Mouse (Mus musculus) limb, embryonic 11.5 days (tissue): ENCODE data around the gene Sgms1. TPM values are rescaled to one million over a fixed set of nuclear protein-coding genes. Genes with fewer than 3 reads are reported as not detected.

ENCODE experiments used
- ATAC-seq: fragments of 200-750 bp; cut with Nextera tagmentation; 2 replicates; pipeline ENCODE4 v1.8.0; 2017; ENCODE audit warnings: low read depth; ENCODE audit not compliant: insufficient number of reproducible peaks, low FRiP score, low TSS enrichment
- DNase-seq: peaks from one replicate; pipeline ENCODE4 v3.0.0-alpha.2; 2015; ENCODE audit warnings: low spot score
- H3K27ac ChIP-seq: fragments of 300-500 bp; sonication (generic); replicated peaks from 2 replicates; pipeline ENCODE4 v1.5.1; 2014; ENCODE audit warnings: low read depth, mild to moderate bottlenecking, low read length
- H3K27me3 ChIP-seq: fragments of 300-500 bp; sonication (generic); 2 replicates; pipeline ENCODE4 v1.6.1; 2014; ENCODE audit warnings: mild to moderate bottlenecking, low read length, mixed read lengths; ENCODE audit not compliant: control insufficient read depth, insufficient read depth
- H3K36me3 ChIP-seq: fragments of 300-500 bp; sonication (generic); 2 replicates; pipeline ENCODE4 v1.6.1; 2014; ENCODE audit warnings: mild to moderate bottlenecking, low read length, moderate library complexity, mixed read lengths; ENCODE audit not compliant: control insufficient read depth, insufficient read depth
- H3K4me1 ChIP-seq: fragments of 300-500 bp; sonication (generic); 2 replicates; pipeline ENCODE4 v1.6.1; 2014; ENCODE audit warnings: low read length, mixed read lengths; ENCODE audit not compliant: control insufficient read depth, insufficient read depth
- H3K4me2 ChIP-seq: fragments of 300-500 bp; sonication (generic); 2 replicates; pipeline ENCODE4 v1.6.1; 2014; ENCODE audit warnings: low read depth, mild to moderate bottlenecking, moderate library complexity; ENCODE audit not compliant: severe bottlenecking
- H3K4me3 ChIP-seq: fragments of 300-500 bp; sonication (generic); 2 replicates; pipeline ENCODE4 v1.5.1; 2014; ENCODE audit warnings: low read depth, low read length
- H3K9ac ChIP-seq: fragments of 300-500 bp; sonication (generic); 2 replicates; pipeline ENCODE4 v1.6.1; 2014; ENCODE audit warnings: mild to moderate bottlenecking, low read length
- H3K9me3 ChIP-seq: fragments of 300-500 bp; sonication (generic); 2 replicates; pipeline ENCODE4 v1.6.1; 2016; ENCODE audit warnings: low read length; ENCODE audit not compliant: control insufficient read depth
- WGBS: fragments of 180-500 bp; shearing (Covaris S2); extraction: QIAGEN DNeasy Blood & Tissue Kit; methylation state at CpG from one replicate; pipeline ENCODE4 v1.1.7; 2014; 5-methylcytosine and 5-hydroxymethylcytosine counted together
- polyA plus RNA-seq: library from polyadenylated mRNA; unstranded; fragments of >200 nt; fragmentation: Nextera tagmentation; extraction: Ambion mirVana; gene quantifications from 2 replicates; pipeline ENCODE4 v1.2.1, GENCODE M21; 2014

Gene Sgms1
- polyA plus RNA-seq, 1 experiment from 2014 or later: 13.5 TPM

GRCm38 (mm10) chr19:32378581-32378980 lies 10.9 kb downstream of the Sgms1 start:
- WGBS: 71% methylated on average over 3 of the region's 3 CpGs
- H3K36me3 ChIP-seq: no peaks in the 10 kb centered on the region
- H3K9ac ChIP-seq: no peak overlapping the region
- H3K27me3 ChIP-seq: no peaks in the 10 kb centered on the region
- H3K27ac ChIP-seq: no peak overlapping the region
- H3K4me1 ChIP-seq: 0 out of 2 replicates have a peak, but pooled peaks cover 2% of the 10 kb centered on the region
- no peak overlapping the region for H3K4me3 ChIP-seq
- no peak overlapping the region for H3K4me2 ChIP-seq
- no peaks in the 10 kb centered on the region for H3K9me3 ChIP-seq
- ATAC-seq (no peak), DNase-seq (no peak)

- Histone ChIP-seq H3K9ac (no peak overlapping the region), H3K4me1 (0 out of 2 replicates have a peak, but pooled peaks cover 2% of the 10 kb centered on the region), H3K27me3 (no peaks in the 10 kb centered on the region), H3K9me3 (no peaks in the 10 kb centered on the region), H3K36me3 (no peaks in the 10 kb centered on the region), H3K4me3 (no peak overlapping the region), H3K27ac (no peak overlapping the region), H3K4me2 (no peak overlapping the region)
- whole genome bisulfite sequencing: 72% methylated on average over 7 of the region's 7 CpGs
- ATAC-seq (no peak), DNase-seq (no peak)
These were observed 11.7 kb downstream of the Sgms1 start for GRCm38 (mm10) chr19:32377701-32378325.

- Histone ChIP-seq H3K9ac (no peak overlapping the region), H3K27ac (no peak overlapping the region), H3K9me3 (no peaks in the 10 kb centered on the region), H3K4me2 (no peak overlapping the region), H3K27me3 (no peaks in the 10 kb centered on the region), H3K4me3 (no peak overlapping the region), H3K4me1 (0 out of 2 replicates have a peak, but pooled peaks cover 2% of the 10 kb centered on the region), H3K36me3 (no peaks in the 10 kb centered on the region)
- 67% methylated on average over 7 of the region's 7 CpGs for WGBS
- no peak for DNase-seq
- no peak for ATAC-seq
These were observed 12.5 kb downstream of the Sgms1 start for GRCm38 (mm10) chr19:32376886-32377535.

- no peak overlapping the region for H3K4me3 ChIP-seq
- H3K27me3 ChIP-seq: no peaks in the 10 kb centered on the region
- no peak overlapping the region for H3K4me2 ChIP-seq
- no peak overlapping the region for H3K9ac ChIP-seq
- no peaks in the 10 kb centered on the region for H3K36me3 ChIP-seq
- no peak overlapping the region for H3K27ac ChIP-seq
- H3K9me3 ChIP-seq: no peaks in the 10 kb centered on the region
- no peak for DNase-seq
- no peak for ATAC-seq
- H3K4me1 ChIP-seq: 0 out of 2 replicates have a peak, but pooled peaks cover 2% of the 10 kb centered on the region
- 88% methylated on average over 4 of the region's 4 CpGs for WGBS
These were observed 13.5 kb downstream of the Sgms1 start for GRCm38 (mm10) chr19:32376054-32376453.

GRCm38 (mm10) chr19:32375473-32375985 lies 14.0 kb downstream of the Sgms1 start:
- Histone ChIP-seq H3K27me3 (no peaks in the 10 kb centered on the region), H3K9me3 (no peaks in the 10 kb centered on the region), H3K4me1 (0 out of 2 replicates have a peak, but pooled peaks cover 2% of the 10 kb centered on the region), H3K9ac (no peak overlapping the region), H3K4me2 (no peak overlapping the region), H3K4me3 (no peak overlapping the region), H3K36me3 (no peaks in the 10 kb centered on the region), H3K27ac (no peak overlapping the region)
- DNase-seq: peak; percentile 9
- WGBS: 83% methylated on average over 4 of the region's 4 CpGs
- no peak for ATAC-seq

- Histone ChIP-seq H3K36me3 (no peaks in the 10 kb centered on the region), H3K27ac (no peak overlapping the region), H3K9me3 (no peaks in the 10 kb centered on the region), H3K27me3 (no peaks in the 10 kb centered on the region), H3K4me2 (no peak overlapping the region), H3K4me1 (0 out of 2 replicates have a peak, but pooled peaks cover 2% of the 10 kb centered on the region), H3K4me3 (no peak overlapping the region), H3K9ac (no peak overlapping the region)
- DNase-seq: peak; percentile 11
- ATAC-seq: no peak
- WGBS: 93% methylated on average over 10 of the region's 10 CpGs
These were observed 14.8 kb downstream of the Sgms1 start for GRCm38 (mm10) chr19:32374751-32375150.

GRCm38 (mm10) chr19:32373865-32374655 lies 15.5 kb downstream of the Sgms1 start:
- 0 out of 2 replicates have a peak, but pooled peaks cover 2% of the 10 kb centered on the region for H3K4me1 ChIP-seq
- 73% methylated on average over 16 of the region's 16 CpGs for WGBS
- no peak overlapping the region for H3K9ac ChIP-seq
- H3K9me3 ChIP-seq: no peaks in the 10 kb centered on the region
- H3K4me2 ChIP-seq: no peak overlapping the region
- no peak overlapping the region for H3K4me3 ChIP-seq
- H3K36me3 ChIP-seq: no peaks in the 10 kb centered on the region
- H3K27ac ChIP-seq: no peak overlapping the region
- no peaks in the 10 kb centered on the region for H3K27me3 ChIP-seq
- peak; percentile 20 for DNase-seq
- ATAC-seq: no peak

GRCm38 (mm10) chr19:32372373-32372772 lies 17.1 kb downstream of the Sgms1 start:
- no peaks in the 10 kb centered on the region for H3K36me3 ChIP-seq
- no peaks in the 10 kb centered on the region for H3K9me3 ChIP-seq
- WGBS: 88% methylated on average over 4 of the region's 4 CpGs
- DNase-seq: peak; percentile 13
- H3K27ac ChIP-seq: no peak overlapping the region
- no peak for ATAC-seq
- H3K4me1 ChIP-seq: no peaks in the 10 kb centered on the region
- no peaks in the 10 kb centered on the region for H3K27me3 ChIP-seq
- no peak overlapping the region for H3K4me2 ChIP-seq
- no peak overlapping the region for H3K4me3 ChIP-seq
- no peak overlapping the region for H3K9ac ChIP-seq
